Mouse (Mus musculus): ENCODE measurements around the gene Taar6. TPM values are rescaled to one million over a fixed set of nuclear protein-coding genes. Genes with fewer than 3 reads are reported as not detected.

Taar6 gene
- total RNA-seq, 2 experiments from 2014 or later, result not detected

- DNase-seq, result no peak
Observed at GRCm38 (mm10) chr10:23937613-23938012, 47.8 kb downstream of the Taar6 start.

Other genes with a start within 250 kb of the Taar6 start
- 100 to 1,000 TPM; 451 to 467 TPM for gene Rps12, start 198.4 kb downstream of the Taar6 start, total RNA-seq (2021)
- 10 to 100 TPM; 29.5 to 33.6 TPM for gene Slc18b1, start 188.7 kb downstream of the Taar6 start, total RNA-seq (2021)
- gene Vnn3, start 134.2 kb downstream of the Taar6 start, total RNA-seq (2021), result 10 to 100 TPM in 1 of 2 experiments, 1 to 10 TPM in 1; 8.5 to 77.2 TPM
- gene Vnn1, start 91.0 kb downstream of the Taar6 start, total RNA-seq (2021), result 10 to 100 TPM; 18.8 to 60.6 TPM
- gene Taar1, start 65.3 kb downstream of the Taar6 start, total RNA-seq (2021), result not detected
- gene Taar2, start 47.1 kb downstream of the Taar6 start, total RNA-seq (2021), result not detected
- gene Taar3, start 36.1 kb downstream of the Taar6 start, total RNA-seq (2021), result not detected
- not detected for gene Taar4, start 25.2 kb downstream of the Taar6 start, total RNA-seq (2021)
- gene Taar5, start 14.9 kb downstream of the Taar6 start, total RNA-seq (2021), result not detected
- not detected for gene Taar7a, start 7.8 kb upstream of the Taar6 start, total RNA-seq (2021)
- not detected for gene Taar7b, start 14.3 kb upstream of the Taar6 start, total RNA-seq (2021)
- gene Taar7d, start 41.6 kb upstream of the Taar6 start, total RNA-seq (2021), result not detected
- gene Taar7e, start 52.0 kb upstream of the Taar6 start, total RNA-seq (2021), result not detected
- not detected for gene Taar7f, start 63.9 kb upstream of the Taar6 start, total RNA-seq (2021)
- not detected for gene Taar8a, start 90.9 kb upstream of the Taar6 start, total RNA-seq (2021)
- not detected for gene Taar8b, start 106.6 kb upstream of the Taar6 start, total RNA-seq (2021)
- not detected for gene Taar8c, start 116.3 kb upstream of the Taar6 start, total RNA-seq (2021)
- gene Taar9, start 123.9 kb upstream of the Taar6 start, total RNA-seq (2021), result not detected
- 100 to 1,000 TPM; 135 to 202 TPM for gene Stx7, start 163.7 kb upstream of the Taar6 start, total RNA-seq (2021)
- gene Moxd1, start 237.9 kb upstream of the Taar6 start, total RNA-seq (2021), result under 1 TPM; 0.10 to 0.36 TPM

All from adrenal gland, postnatal 36 days (tissue).